Mouse (Mus musculus) MEL (cell line): ENCODE results near the gene Pkd1.

ENCODE experiments used
- CTCF ChIP-seq, 3 experiments: IDR thresholded peaks in 2 of 3; conservative IDR thresholded peaks in 1 of 3; 2 replicates each; pipeline ENCODE4 v1.5.1; 2011 to 2012; ENCODE audit warnings: low read length in 3 of 3, low read depth in 2 of 3, mild to moderate bottlenecking in 2 of 3, improper control_type of control experiment in 1 of 3, inconsistent platforms in 1 of 3, mixed read lengths in 1 of 3, moderate library complexity in 1 of 3; ENCODE audit not compliant: control insufficient read depth in 1 of 3, insufficient read depth in 1 of 3, poor library complexity in 1 of 3, severe bottlenecking in 1 of 3
- E2F4 ChIP-seq: IDR thresholded peaks from 2 replicates; pipeline ENCODE4 v1.6.1; 2011; ENCODE audit warnings: low read depth, low read length, improper control_type of control experiment, borderline replicate concordance
- EP300 ChIP-seq, 2 experiments: IDR thresholded peaks; 2 replicates each; pipeline ENCODE4 v1.6.1; 2011; ENCODE audit warnings: improper control_type of control experiment in 2 of 2, low read length in 2 of 2, low read depth in 1 of 2, mild to moderate bottlenecking in 1 of 2
- ETS1 ChIP-seq: IDR thresholded peaks from 2 replicates; pipeline ENCODE4 v1.6.1; 2012; ENCODE audit warnings: low read depth, mild to moderate bottlenecking, inconsistent platforms, low read length, improper control_type of control experiment, moderate library complexity
- MAX ChIP-seq: IDR thresholded peaks from 2 replicates; pipeline ENCODE4 v1.6.1; 2011; ENCODE audit warnings: low read length, improper control_type of control experiment
- POLR2A ChIP-seq, 2 experiments: IDR thresholded peaks; 2 replicates each; pipeline ENCODE4 v1.6.1; 2011 to 2012; ENCODE audit warnings: low read length in 2 of 2, mild to moderate bottlenecking in 2 of 2, control low read depth in 1 of 2, improper control_type of control experiment in 1 of 2, low read depth in 1 of 2, moderate library complexity in 1 of 2; ENCODE audit not compliant: control insufficient read depth in 1 of 2, insufficient read depth in 1 of 2, poor library complexity in 1 of 2
- RAD21 ChIP-seq: IDR thresholded peaks from 2 replicates; pipeline ENCODE4 v1.6.1; 2011; ENCODE audit warnings: mild to moderate bottlenecking, low read depth, low read length, improper control_type of control experiment
- RCOR1 ChIP-seq: IDR thresholded peaks from 2 replicates; pipeline ENCODE4 v1.6.1; 2012; ENCODE audit warnings: low read depth, mild to moderate bottlenecking, inconsistent platforms, low read length, improper control_type of control experiment
- TBP ChIP-seq: IDR thresholded peaks from 2 replicates; pipeline ENCODE4 v1.8.0; 2011; ENCODE audit warnings: low read depth, low read length, improper control_type of control experiment
- ZNF384 ChIP-seq: IDR thresholded peaks from 2 replicates; pipeline ENCODE4 v1.6.1; 2012; ENCODE audit warnings: low read depth, mild to moderate bottlenecking, inconsistent platforms, low read length, improper control_type of control experiment

DNA sequence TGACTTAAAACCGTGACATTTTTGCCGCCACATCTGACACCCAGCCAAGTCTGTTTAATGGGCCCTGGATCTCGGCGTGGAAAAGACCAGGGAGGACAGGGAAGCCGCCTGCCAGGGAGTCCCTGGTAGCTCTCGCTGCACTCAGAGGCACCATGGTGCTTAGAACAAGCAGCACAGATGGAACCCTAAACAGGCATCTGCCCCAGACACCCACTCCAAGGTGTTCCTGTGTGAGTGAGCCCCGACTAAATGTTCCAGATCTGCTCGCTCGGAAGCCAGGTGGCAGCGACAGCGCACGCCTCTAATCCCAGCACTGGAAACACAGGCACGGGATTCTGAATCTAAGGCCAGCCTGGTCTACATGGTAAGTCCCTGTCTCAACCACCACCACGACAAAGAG lies 80.4 kb downstream of the Pkd1 start:
- TF ChIP-seq RCOR1 (no peak), RAD21 (no peak), ETS1 (no peak), E2F4 (no peak), CTCF (IDR thresholded peaks at IDR 0.05 in 2 of 3, conservative IDR thresholded peaks at IDR 0.05 in 1 of 3; ENCODE audit: control insufficient read depth in 1 of 3, insufficient read depth in 1 of 3, low read depth in 2 of 3, low read length in 3 of 3, poor library complexity in 1 of 3, severe bottlenecking in 1 of 3) (no peak), TBP (no peak), POLR2A (IDR thresholded peaks at IDR 0.05; ENCODE audit: control insufficient read depth in 1 of 2, insufficient read depth in 1 of 2, low read depth in 1 of 2, low read length in 2 of 2, poor library complexity in 1 of 2) (no peak), EP300 (IDR thresholded peaks at IDR 0.05; ENCODE audit: low read depth in 1 of 2, low read length in 2 of 2) (no peak), MAX (no peak), ZNF384 (no peak)
